Comparison of ENCODE assay signal across 10 mouse cellular contexts in the genomic region with DNA sequence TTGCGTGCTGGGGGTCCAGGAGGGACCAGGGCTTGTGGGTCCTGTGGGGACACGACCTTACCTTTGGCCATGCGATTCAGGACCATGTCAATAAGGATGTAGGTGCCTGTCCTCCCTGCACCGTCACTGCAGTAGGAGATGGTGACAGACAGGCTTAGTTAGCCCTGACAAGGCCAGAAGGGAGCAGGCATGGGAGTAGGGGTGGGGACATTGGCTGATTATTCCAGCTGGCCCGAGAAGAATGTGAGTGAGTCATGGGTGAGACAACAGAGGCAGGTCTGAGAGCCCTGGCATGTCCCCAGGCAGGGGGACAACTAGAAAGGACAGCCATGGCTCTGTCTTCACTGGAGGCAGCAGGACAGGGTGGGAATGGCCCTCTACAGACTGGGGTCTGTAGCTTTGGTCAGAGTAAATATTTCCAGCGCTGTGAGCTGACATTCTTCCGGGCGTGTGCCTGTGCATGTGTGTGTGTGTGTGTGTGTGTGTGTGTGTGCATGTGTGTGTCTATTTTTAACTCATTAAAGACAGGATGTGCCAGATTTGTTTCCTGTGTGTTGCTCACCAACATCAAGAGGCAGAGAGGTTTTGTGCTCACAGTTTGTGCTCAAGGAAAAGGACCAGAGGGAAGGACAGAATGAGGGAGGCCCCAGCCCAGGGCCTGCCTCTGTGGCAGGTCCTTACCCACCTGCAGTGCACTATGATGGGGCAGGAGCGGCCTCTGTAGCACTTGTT. TPM values are rescaled to one million over a fixed set of nuclear protein-coding genes. Genes with fewer than 3 reads are reported as not detected.
DNase-seq lines count a peak whose midpoint lies in the region; ATAC-seq and TF ChIP-seq lines count a peak whose summit lies in the region.
"Had no signal": no experiment of that assay in that cellular context is flagged by ENCODE, and none has a peak within 500 bp of the region (broad histone marks: within the 10 kb centered on the region; RNA-seq: fewer than 3 reads in every experiment).

No protein-coding gene starts in this region.

- ATAC-seq in forebrain, embryonic 12.5 days (ENCODE audit: low FRiP score) = no peak
- peak; percentile 74 for ATAC-seq in heart, embryonic 14.5 days (ENCODE audit: insufficient number of reproducible peaks, insufficient read depth, low FRiP score, low read depth)
- no peak for ATAC-seq in erythroblast, adult 5-6 weeks (replicated peaks; ENCODE audit: low FRiP score, poor library complexity, severe bottlenecking)

- WGBS in forebrain, embryonic 12.5 days = 60% methylated on average over 9 of the region's 9 CpGs
- WGBS in forebrain, embryonic 10.5 days = 61% methylated on average over 9 of the region's 9 CpGs
- WGBS in heart, embryonic 14.5 days = 26% methylated on average over 9 of the region's 9 CpGs
- WGBS in lung, adult 2 months = 38% methylated on average over 9 of the region's 9 CpGs

- peaks cover 7% of the 10 kb centered on the region; the same call in 1 of the 2 replicates for H3K36me3 ChIP-seq in forebrain, embryonic 12.5 days (replicated peaks)
- peaks cover 6% of the 10 kb centered on the region for H3K36me3 ChIP-seq in forebrain, embryonic 10.5 days (replicated peaks)
- peaks cover 11% of the 10 kb centered on the region for H3K36me3 ChIP-seq in heart, embryonic 14.5 days (ENCODE audit: control insufficient read depth, insufficient read depth, low read length)

- no peak overlapping the region for H3K4me2 ChIP-seq in forebrain, embryonic 12.5 days
- peak overlapping the region; percentile 0; the same call in 1 of the 2 replicates for H3K4me2 ChIP-seq in heart, embryonic 14.5 days (ENCODE audit: low read length)

- DNase-seq in forebrain, embryonic 10.5 days (ENCODE audit: extremely low spot score, low spot score) = no peak
- DNase-seq in 3134 (ENCODE audit: extremely low read depth, insufficient read length, low spot score) = peak; percentile 85
- peak; percentile 84 for DNase-seq in adrenal gland, postnatal 36 days
- peak; percentile 37 for DNase-seq in lung, adult 2 months
- DNase-seq in left cerebral cortex, postnatal 4 days = no peak

- no peak overlapping the region for H3K27ac ChIP-seq in forebrain, embryonic 12.5 days
- H3K27ac ChIP-seq in forebrain, embryonic 10.5 days = no peak overlapping the region
- peak overlapping the region; percentile 89 to 98 for H3K27ac ChIP-seq in heart, embryonic 14.5 days (replicated peaks in 1 of 2; ENCODE audit: control insufficient read depth in 1 of 2, insufficient read depth in 1 of 2, low read depth in 2 of 2, low read length in 2 of 2)

- H3K27me3 ChIP-seq in forebrain, embryonic 12.5 days = peaks cover 11% of the 10 kb centered on the region; the same call in 1 of the 2 replicates
- peaks cover 16% of the 10 kb centered on the region for H3K27me3 ChIP-seq in forebrain, embryonic 10.5 days (ENCODE audit: poor library complexity, severe bottlenecking)
- H3K27me3 ChIP-seq in heart, embryonic 14.5 days (ENCODE audit: control insufficient read depth, insufficient read depth, low read length) = no peaks in the 10 kb centered on the region

- intact Hi-C loops in left cerebral cortex, postnatal 4 days (cut with DNase I) = no loop called here

- peaks cover 23% of the 10 kb centered on the region for H3K4me1 ChIP-seq in forebrain, embryonic 12.5 days
- peaks cover 32% of the 10 kb centered on the region for H3K4me1 ChIP-seq in forebrain, embryonic 10.5 days
- peaks cover 29 to 31% of the 10 kb centered on the region in 2 experiments for H3K4me1 ChIP-seq in heart, embryonic 14.5 days (ENCODE audit: control insufficient read depth in 2 of 2, insufficient read depth in 2 of 2, low read length in 2 of 2)
- H3K4me1 ChIP-seq in lung, adult 2 months (ENCODE audit: control insufficient read depth, insufficient read depth, low read length) = peaks cover 10% of the 10 kb centered on the region; the same call in 1 of the 2 replicates

- H3K9me3 ChIP-seq in forebrain, embryonic 12.5 days = no peaks in the 10 kb centered on the region
- no peaks in the 10 kb centered on the region for H3K9me3 ChIP-seq in forebrain, embryonic 10.5 days
- H3K9me3 ChIP-seq in heart, embryonic 14.5 days (ENCODE audit: control insufficient read depth, low read length) = no peaks in the 10 kb centered on the region
- H3K9me3 ChIP-seq: G1E had no signal

- H3K9ac ChIP-seq in forebrain, embryonic 12.5 days = peak overlapping the region; percentile 9; the same call in 1 of the 2 replicates
- H3K9ac ChIP-seq in heart, embryonic 14.5 days (ENCODE audit: low read length) = peak overlapping the region; percentile 42; the same call in 1 of the 2 replicates

- no peak overlapping the region for H3K4me3 ChIP-seq in forebrain, embryonic 12.5 days (replicated peaks)
- no peak overlapping the region for H3K4me3 ChIP-seq in forebrain, embryonic 10.5 days
- no peak overlapping the region for H3K4me3 ChIP-seq in heart, embryonic 14.5 days (ENCODE audit: control insufficient read depth in 1 of 2, insufficient read depth in 1 of 2, low read depth in 1 of 2, low read length in 2 of 2)
- no peak overlapping the region for H3K4me3 ChIP-seq in lung, adult 2 months (replicated peaks; ENCODE audit: extremely low read depth, low read depth, low read length)

- TF ChIP-seq POLR2A in lung, adult 2 months (IDR thresholded peaks at IDR 0.05; ENCODE audit: borderline replicate concordance, extremely low read depth, low read depth, low read length) = no peak

- TF ChIP-seq CTCF in lung, adult 2 months (IDR thresholded peaks at IDR 0.05; ENCODE audit: insufficient read depth, low read length) = no peak

RNA-seq across cellular contexts. Expression of a gene that starts 12.0 kb away (rescaled TPM):
- 38.1 and 41.5 TPM in 2 replicates for polyA plus RNA-seq in forebrain, embryonic 12.5 days (2016; fragmentation: Nextera tagmentation; extraction: Ambion mirVana)
- 28.0 and 28.6 TPM in 2 replicates for polyA plus RNA-seq in forebrain, embryonic 10.5 days (2016; fragmentation: Nextera tagmentation; extraction: Ambion mirVana)
- 100 to 1,000 TPM in 1 of 2 experiments, 10 to 100 TPM in 1; 67.9 to 138 TPM for total RNA-seq in adrenal gland, postnatal 36 days (2021)
- polyA plus RNA-seq in heart, embryonic 14.5 days (2014; fragmentation: Nextera tagmentation; extraction: Ambion mirVana) = 16.9 and 17.8 TPM in 2 replicates
- 54.5 and 56.1 TPM in 2 replicates for polyA plus RNA-seq in lung, adult 2 months (2012; rRNA removed)
- total RNA-seq in erythroblast, adult 5-6 weeks (2015; ENCODE audit: low replicate concordance) = 186 and 231 TPM in 2 replicates
- 524 and 744 TPM in 2 replicates for total RNA-seq in erythroblast, adult 5-6 weeks (2017; ENCODE audit: low replicate concordance)
- total RNA-seq in left cerebral cortex, postnatal 4 days (2021) = 10 to 100 TPM; 54.7 to 61.3 TPM

RNA-seq across cellular contexts. Expression of a gene that starts 16.1 kb away (rescaled TPM):
- 6.8 and 7.5 TPM in 2 replicates for polyA plus RNA-seq in forebrain, embryonic 12.5 days (2016; fragmentation: Nextera tagmentation; extraction: Ambion mirVana)
- 1.5 and 1.6 TPM in 2 replicates for polyA plus RNA-seq in forebrain, embryonic 10.5 days (2016; fragmentation: Nextera tagmentation; extraction: Ambion mirVana)
- total RNA-seq in adrenal gland, postnatal 36 days (2021) = 10 to 100 TPM; 38.2 to 54.2 TPM
- polyA plus RNA-seq in heart, embryonic 14.5 days (2014; fragmentation: Nextera tagmentation; extraction: Ambion mirVana) = 0.38 and 0.41 TPM in 2 replicates
- polyA plus RNA-seq in lung, adult 2 months (2012; rRNA removed) = 2.1 and 2.5 TPM in 2 replicates
- total RNA-seq in erythroblast, adult 5-6 weeks (2015; ENCODE audit: low replicate concordance) = not detected in 2 replicates
- total RNA-seq in erythroblast, adult 5-6 weeks (2017; ENCODE audit: low replicate concordance) = not detected in 2 replicates
- total RNA-seq in left cerebral cortex, postnatal 4 days (2021) = 100 to 1,000 TPM; 101 to 122 TPM

RNA-seq across cellular contexts. Expression of a gene that starts 16.3 kb away (rescaled TPM):
- polyA plus RNA-seq in forebrain, embryonic 12.5 days (2016; fragmentation: Nextera tagmentation; extraction: Ambion mirVana) = not detected in 2 replicates
- polyA plus RNA-seq in forebrain, embryonic 10.5 days (2016; fragmentation: Nextera tagmentation; extraction: Ambion mirVana) = not detected in 2 replicates
- total RNA-seq in adrenal gland, postnatal 36 days (2021) = not detected
- not detected in 2 replicates for polyA plus RNA-seq in heart, embryonic 14.5 days (2014; fragmentation: Nextera tagmentation; extraction: Ambion mirVana)
- polyA plus RNA-seq in lung, adult 2 months (2012; rRNA removed) = not detected in 2 replicates
- total RNA-seq in erythroblast, adult 5-6 weeks (2015; ENCODE audit: low replicate concordance) = not detected in 2 replicates
- not detected in 2 replicates for total RNA-seq in erythroblast, adult 5-6 weeks (2017; ENCODE audit: low replicate concordance)
- total RNA-seq in left cerebral cortex, postnatal 4 days (2021) = not detected
- total RNA-seq: G1E had no signal
- polyA plus RNA-seq: G1E; gonadal fat pad, adult 2 months had no signal

RNA-seq across cellular contexts. Expression of a gene that starts 28.5 kb away (rescaled TPM):
- 8.1 and 9.1 TPM in 2 replicates for polyA plus RNA-seq in forebrain, embryonic 12.5 days (2016; fragmentation: Nextera tagmentation; extraction: Ambion mirVana)
- polyA plus RNA-seq in forebrain, embryonic 10.5 days (2016; fragmentation: Nextera tagmentation; extraction: Ambion mirVana) = 11.0 and 13.7 TPM in 2 replicates
- 10 to 100 TPM; 26.0 to 70.0 TPM for total RNA-seq in adrenal gland, postnatal 36 days (2021)
- 24.6 and 34.3 TPM in 2 replicates for polyA plus RNA-seq in heart, embryonic 14.5 days (2014; fragmentation: Nextera tagmentation; extraction: Ambion mirVana)
- 36.6 and 103 TPM in 2 replicates for polyA plus RNA-seq in lung, adult 2 months (2012; rRNA removed)
- total RNA-seq in erythroblast, adult 5-6 weeks (2015; ENCODE audit: low replicate concordance) = 433 and 471 TPM in 2 replicates
- 280 and 368 TPM in 2 replicates for total RNA-seq in erythroblast, adult 5-6 weeks (2017; ENCODE audit: low replicate concordance)
- total RNA-seq in left cerebral cortex, postnatal 4 days (2021) = 100 to 1,000 TPM; 101 to 111 TPM

RNA-seq across cellular contexts. Expression of a gene that starts 30.0 kb away (rescaled TPM):
- polyA plus RNA-seq in forebrain, embryonic 12.5 days (2016; fragmentation: Nextera tagmentation; extraction: Ambion mirVana) = 29.2 and 32.8 TPM in 2 replicates
- polyA plus RNA-seq in forebrain, embryonic 10.5 days (2016; fragmentation: Nextera tagmentation; extraction: Ambion mirVana) = 2.6 and 3.4 TPM in 2 replicates
- total RNA-seq in adrenal gland, postnatal 36 days (2021) = 100 to 1,000 TPM in 1 of 2 experiments, 10 to 100 TPM in 1; 90.7 to 118 TPM
- polyA plus RNA-seq in heart, embryonic 14.5 days (2014; fragmentation: Nextera tagmentation; extraction: Ambion mirVana) = 0.53 TPM in 1 of 2 replicates, not detected in the other
- polyA plus RNA-seq in lung, adult 2 months (2012; rRNA removed) = 1.2 and 2.5 TPM in 2 replicates
- total RNA-seq in erythroblast, adult 5-6 weeks (2015; ENCODE audit: low replicate concordance) = not detected in 2 replicates
- not detected in 2 replicates for total RNA-seq in erythroblast, adult 5-6 weeks (2017; ENCODE audit: low replicate concordance)
- total RNA-seq in left cerebral cortex, postnatal 4 days (2021) = 10 to 100 TPM; 29.3 to 58.0 TPM
- total RNA-seq: G1E had no signal
- polyA plus RNA-seq: G1E; gonadal fat pad, adult 2 months had no signal

Comparison
In these comparisons a context has a peak if more than half of its experiments do, and no peak if none do; other contexts are left out.
1. H3K27ac ChIP-seq: peak in heart, embryonic 14.5 days (2 of 2); none in forebrain, embryonic 12.5 days (single experiment) and forebrain, embryonic 10.5 days (single experiment).
2. DNase-seq: peak in 3134 (single experiment), adrenal gland, postnatal 36 days (2 of 2) and lung, adult 2 months (single experiment); none in forebrain, embryonic 10.5 days (single experiment) and left cerebral cortex, postnatal 4 days (single experiment).